Mouse (Mus musculus) testis, adult 2 months (tissue): ENCODE measurements around the gene Hhip.

Experiments used
- CTCF ChIP-seq: fragments of 200-500 bp; IDR thresholded peaks from 2 replicates; pipeline ENCODE4 v1.5.1; 2012; ENCODE audit warnings: low read depth, mild to moderate bottlenecking, inconsistent platforms, low read length, moderate library complexity; ENCODE audit not compliant: control insufficient read depth, insufficient read depth, insufficient replicate concordance
- POLR2A ChIP-seq: fragments of 200-500 bp; IDR thresholded peaks from 2 replicates; pipeline ENCODE4 v1.6.1; 2012; ENCODE audit warnings: low read depth, mild to moderate bottlenecking, inconsistent platforms, low read length, moderate library complexity; ENCODE audit not compliant: control insufficient read depth

GRCm38 (mm10) chr8:79992121-79992848 lies 65.5 kb downstream of the Hhip start:
- TF ChIP-seq CTCF, result no peak
- no peak for TF ChIP-seq POLR2A
